9 mouse cellular contexts compared by ENCODE assay signal in genomic region chr6:92850250-92850649, GRCm38 (mm10). TPM values are rescaled to one million over a fixed set of nuclear protein-coding genes. Genes with fewer than 3 reads are reported as not detected.
DNase-seq lines count a peak whose midpoint lies in the region; ATAC-seq and TF ChIP-seq lines count a peak whose summit lies in the region.
"Had no signal": no experiment of that assay in that cellular context is flagged by ENCODE, and none has a peak within 500 bp of the region (broad histone marks: within the 10 kb centered on the region; RNA-seq: fewer than 3 reads in every experiment).

No protein-coding gene starts in this region.

- no peak for TF ChIP-seq CTCF in liver, postnatal 0 days (IDR thresholded peaks at IDR 0.05; ENCODE audit: low read depth)

- no peaks in the 10 kb centered on the region for H3K36me3 ChIP-seq in midbrain, embryonic 12.5 days
- H3K36me3 ChIP-seq in midbrain, embryonic 10.5 days = no peaks in the 10 kb centered on the region
- no peaks in the 10 kb centered on the region for H3K36me3 ChIP-seq in forebrain, embryonic 13.5 days (ENCODE audit: poor library complexity, severe bottlenecking)
- peaks cover 16% of the 10 kb centered on the region for H3K36me3 ChIP-seq in heart, embryonic 12.5 days
- no peaks in the 10 kb centered on the region for H3K36me3 ChIP-seq in liver, postnatal 0 days (replicated peaks; ENCODE audit: insufficient read depth, low read length)

- no peak overlapping the region for H3K9ac ChIP-seq in midbrain, embryonic 12.5 days (replicated peaks)
- H3K9ac ChIP-seq in forebrain, embryonic 13.5 days = no peak overlapping the region
- peak overlapping the region; percentile 32; the same call in 1 of the 2 replicates for H3K9ac ChIP-seq in heart, embryonic 12.5 days
- no peak overlapping the region for H3K9ac ChIP-seq in liver, postnatal 0 days (replicated peaks)

- TF ChIP-seq EP300 in liver, postnatal 0 days (IDR thresholded peaks at IDR 0.05; ENCODE audit: low read depth) = peak; percentile 39; the same call in 1 of the 2 replicates

- H3K9me3 ChIP-seq in midbrain, embryonic 12.5 days = no peaks in the 10 kb centered on the region
- H3K9me3 ChIP-seq in midbrain, embryonic 10.5 days (replicated peaks) = no peaks in the 10 kb centered on the region
- H3K9me3 ChIP-seq in forebrain, embryonic 13.5 days (replicated peaks) = no peaks in the 10 kb centered on the region
- H3K9me3 ChIP-seq in heart, embryonic 12.5 days (replicated peaks) = no peaks in the 10 kb centered on the region
- no peaks in the 10 kb centered on the region for H3K9me3 ChIP-seq in liver, postnatal 0 days (ENCODE audit: low read length)

- no peaks in the 10 kb centered on the region for H3K27me3 ChIP-seq in midbrain, embryonic 12.5 days
- no peaks in the 10 kb centered on the region for H3K27me3 ChIP-seq in midbrain, embryonic 10.5 days (ENCODE audit: low read depth, poor library complexity, severe bottlenecking)
- no peaks in the 10 kb centered on the region for H3K27me3 ChIP-seq in forebrain, embryonic 13.5 days
- no peaks in the 10 kb centered on the region for H3K27me3 ChIP-seq in heart, embryonic 12.5 days (replicated peaks)
- no peaks in the 10 kb centered on the region for H3K27me3 ChIP-seq in liver, postnatal 0 days (ENCODE audit: insufficient read depth, low read length)

- H3K27ac ChIP-seq in midbrain, embryonic 12.5 days (replicated peaks) = peak overlapping the region; percentile 52; the same call in 1 of the 2 replicates
- no peak overlapping the region for H3K27ac ChIP-seq in midbrain, embryonic 10.5 days (replicated peaks)
- 0 out of 2 replicates have a peak overlapping the region, but pooled peaks have one; percentile 10 for H3K27ac ChIP-seq in forebrain, embryonic 13.5 days
- peak overlapping the region; percentile 90 for H3K27ac ChIP-seq in heart, embryonic 12.5 days (ENCODE audit: poor library complexity, severe bottlenecking)
- H3K27ac ChIP-seq in liver, postnatal 0 days (ENCODE audit: low read depth) = no peak overlapping the region

- H3K4me3 ChIP-seq in midbrain, embryonic 12.5 days = no peak overlapping the region
- H3K4me3 ChIP-seq in midbrain, embryonic 10.5 days = no peak overlapping the region
- no peak overlapping the region for H3K4me3 ChIP-seq in forebrain, embryonic 13.5 days
- H3K4me3 ChIP-seq in heart, embryonic 12.5 days = no peak overlapping the region
- H3K4me3 ChIP-seq in liver, postnatal 0 days (ENCODE audit: low read depth, low read length) = no peak overlapping the region
- H3K4me3 ChIP-seq: erythroblast, embryonic 14.5 days had no signal

- 53% methylated on average over 5 of the region's 5 CpGs for WGBS in midbrain, embryonic 12.5 days
- 81% methylated on average over 5 of the region's 5 CpGs for WGBS in midbrain, embryonic 10.5 days
- 14% methylated on average over 5 of the region's 5 CpGs for WGBS in forebrain, embryonic 13.5 days
- WGBS in heart, embryonic 12.5 days = 10% methylated on average over 5 of the region's 5 CpGs
- 59% methylated on average over 5 of the region's 5 CpGs for WGBS in liver, postnatal 0 days (ENCODE audit: insufficient replicate concordance)

- ATAC-seq in midbrain, embryonic 12.5 days (ENCODE audit: low FRiP score, low read depth) = 0 out of 2 replicates have a peak, but pooled peaks have one; percentile 30
- ATAC-seq in forebrain, embryonic 13.5 days = peak; percentile 86
- ATAC-seq in heart, embryonic 12.5 days (ENCODE audit: insufficient number of reproducible peaks, low FRiP score) = peak; percentile 87
- ATAC-seq in liver, postnatal 0 days = peak; percentile 27; the same call in 1 of the 2 replicates
- ATAC-seq in activated CD4-positive, CD25-positive, alpha-beta regulatory T cell, adult 4 months = no peak

- DNase-seq in midbrain, embryonic 10.5 days (ENCODE audit: low spot score) = no peak
- DNase-seq in kidney, postnatal 10 days = peak; percentile 78
- DNase-seq in liver, postnatal 0 days = peak; percentile 18
- peak; percentile 25 for DNase-seq in right cerebral cortex, postnatal 14 days

- H3K4me2 ChIP-seq in midbrain, embryonic 12.5 days (replicated peaks) = no peak overlapping the region
- H3K4me2 ChIP-seq in forebrain, embryonic 13.5 days = peak overlapping the region; percentile 14; the same call in 1 of the 2 replicates
- peak overlapping the region; percentile 47 for H3K4me2 ChIP-seq in heart, embryonic 12.5 days
- no peak overlapping the region for H3K4me2 ChIP-seq in liver, postnatal 0 days (ENCODE audit: low read depth, low read length)

- H3K4me1 ChIP-seq in midbrain, embryonic 12.5 days = peaks cover 7% of the 10 kb centered on the region; the same call in 1 of the 2 replicates
- peaks cover 11% of the 10 kb centered on the region for H3K4me1 ChIP-seq in midbrain, embryonic 10.5 days
- peaks cover 13% of the 10 kb centered on the region for H3K4me1 ChIP-seq in forebrain, embryonic 13.5 days
- H3K4me1 ChIP-seq in heart, embryonic 12.5 days (replicated peaks) = peaks cover 48% of the 10 kb centered on the region
- no peaks in the 10 kb centered on the region for H3K4me1 ChIP-seq in liver, postnatal 0 days (ENCODE audit: insufficient read depth)

RNA-seq across cellular contexts. Expression of gene Gm15737, which starts 18.9 kb away (rescaled TPM):
- polyA plus RNA-seq in midbrain, embryonic 12.5 days (2016; fragmentation: Nextera tagmentation; extraction: Ambion mirVana) = not detected in 2 replicates
- not detected in 2 replicates for polyA plus RNA-seq in midbrain, embryonic 10.5 days (2016; fragmentation: Nextera tagmentation; extraction: Ambion mirVana)
- not detected in 2 replicates for polyA plus RNA-seq in forebrain, embryonic 13.5 days (2015; fragmentation: Nextera tagmentation; extraction: Ambion mirVana)
- polyA plus RNA-seq in heart, embryonic 12.5 days (2016; fragmentation: Nextera tagmentation; extraction: Ambion mirVana) = 0.10 and 0.13 TPM in 2 replicates
- polyA plus RNA-seq in liver, postnatal 0 days (2015; fragmentation: Nextera tagmentation; extraction: Ambion mirVana) = not detected in 2 replicates
- not detected for polyA plus RNA-seq in activated CD4-positive, CD25-positive, alpha-beta regulatory T cell, adult 4 months (2017; shearing (Covaris generic))
- polyA plus RNA-seq: erythroblast, embryonic 14.5 days had no signal

RNA-seq across cellular contexts. Expression of gene A730049H05Rik, which starts 34.0 kb away (rescaled TPM):
- polyA plus RNA-seq in midbrain, embryonic 12.5 days (2016; fragmentation: Nextera tagmentation; extraction: Ambion mirVana) = 0.21 and 0.29 TPM in 2 replicates
- polyA plus RNA-seq in midbrain, embryonic 10.5 days (2016; fragmentation: Nextera tagmentation; extraction: Ambion mirVana) = 0.68 and 1.5 TPM in 2 replicates
- polyA plus RNA-seq in forebrain, embryonic 13.5 days (2015; fragmentation: Nextera tagmentation; extraction: Ambion mirVana) = 0.25 and 0.42 TPM in 2 replicates
- polyA plus RNA-seq in heart, embryonic 12.5 days (2016; fragmentation: Nextera tagmentation; extraction: Ambion mirVana) = 4.8 and 5.0 TPM in 2 replicates
- polyA plus RNA-seq in liver, postnatal 0 days (2015; fragmentation: Nextera tagmentation; extraction: Ambion mirVana) = not detected in 2 replicates
- not detected for polyA plus RNA-seq in activated CD4-positive, CD25-positive, alpha-beta regulatory T cell, adult 4 months (2017; shearing (Covaris generic))
- polyA plus RNA-seq: erythroblast, embryonic 14.5 days had no signal

Comparison
In these comparisons a context has a peak if more than half of its experiments do, and no peak if none do; other contexts are left out.
1. H3K27ac ChIP-seq: peak in midbrain, embryonic 12.5 days (single experiment), forebrain, embryonic 13.5 days (single experiment) and heart, embryonic 12.5 days (single experiment); none in midbrain, embryonic 10.5 days (single experiment) and liver, postnatal 0 days (single experiment).
2. H3K4me2 ChIP-seq: peak in forebrain, embryonic 13.5 days (single experiment) and heart, embryonic 12.5 days (single experiment); none in midbrain, embryonic 12.5 days (single experiment) and liver, postnatal 0 days (single experiment).